Mouse (Mus musculus): ENCODE measurements around the gene Stx1a.
"Not testable (repeated sequence)": the region's sequence is repeated elsewhere in the genome, so short reads cannot be mapped to it uniquely, and the experiment has no call there.

The Stx1a gene

DNA sequence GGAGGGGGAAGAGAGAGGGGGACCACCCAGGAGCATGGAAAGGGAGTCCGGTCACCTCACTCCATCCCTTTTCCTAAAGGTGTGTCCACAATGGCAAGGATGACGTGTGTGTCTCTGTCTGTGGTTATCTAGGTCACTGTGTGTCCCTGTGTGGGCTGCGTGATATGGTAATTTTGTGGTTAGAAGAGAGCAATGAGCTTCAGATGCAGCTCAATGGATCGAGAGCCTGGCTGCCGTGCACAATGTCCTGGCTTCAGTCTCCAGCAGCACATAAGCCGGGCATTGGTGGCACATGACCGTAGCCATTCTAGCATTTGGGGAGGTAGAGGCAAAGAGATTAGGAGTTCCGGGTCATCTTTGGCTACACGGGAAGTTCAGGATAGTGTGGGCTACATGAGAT, 16.3 kb downstream of the Stx1a start:
- ATAC-seq (ENCODE audit: low TSS enrichment), result peak; percentile 28

DNA sequence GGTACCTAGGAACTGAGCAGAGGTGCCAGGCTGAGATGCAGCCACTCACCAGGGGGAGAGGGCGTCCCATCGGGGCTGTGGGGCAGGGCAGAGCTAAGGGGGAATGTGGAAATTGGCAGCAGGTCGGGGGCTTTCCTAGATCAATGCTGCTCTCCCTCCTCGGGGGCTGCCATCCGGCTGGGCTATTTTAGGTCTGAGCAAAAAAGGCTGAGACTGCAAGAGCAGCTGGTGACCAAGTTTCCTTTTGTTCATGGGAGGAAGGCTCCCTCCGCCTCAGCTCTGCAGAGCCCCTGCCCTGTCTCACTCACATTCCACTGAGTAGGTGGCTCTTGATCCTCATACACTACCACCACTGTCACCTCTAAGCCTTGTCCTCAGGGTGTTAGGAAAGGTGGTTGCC, 16.8 kb downstream of the Stx1a start:
- peak; percentile 36 for ATAC-seq (ENCODE audit: low TSS enrichment)

DNA sequence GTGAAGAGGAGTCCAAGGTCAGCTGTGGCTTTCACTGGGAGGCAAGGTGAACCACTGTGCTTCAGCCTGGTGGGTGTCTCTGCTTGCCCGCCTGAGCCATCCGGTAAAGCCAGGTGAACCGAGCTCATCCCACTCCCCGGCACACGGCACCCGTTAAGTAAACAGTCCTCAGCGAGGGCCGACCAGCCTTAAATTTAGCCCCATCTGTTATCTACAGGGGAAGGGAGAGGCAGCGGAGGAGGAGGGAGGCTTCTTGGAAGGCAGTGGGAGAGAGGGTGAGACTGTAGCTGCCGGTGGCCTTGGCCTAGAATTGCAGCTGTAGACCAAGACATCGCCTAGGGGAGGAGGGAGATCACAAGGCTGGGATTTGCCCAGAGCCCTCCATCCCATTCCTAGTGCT, 17.5 kb downstream of the Stx1a start:
- ATAC-seq (ENCODE audit: low TSS enrichment), result peak; percentile 42

DNA sequence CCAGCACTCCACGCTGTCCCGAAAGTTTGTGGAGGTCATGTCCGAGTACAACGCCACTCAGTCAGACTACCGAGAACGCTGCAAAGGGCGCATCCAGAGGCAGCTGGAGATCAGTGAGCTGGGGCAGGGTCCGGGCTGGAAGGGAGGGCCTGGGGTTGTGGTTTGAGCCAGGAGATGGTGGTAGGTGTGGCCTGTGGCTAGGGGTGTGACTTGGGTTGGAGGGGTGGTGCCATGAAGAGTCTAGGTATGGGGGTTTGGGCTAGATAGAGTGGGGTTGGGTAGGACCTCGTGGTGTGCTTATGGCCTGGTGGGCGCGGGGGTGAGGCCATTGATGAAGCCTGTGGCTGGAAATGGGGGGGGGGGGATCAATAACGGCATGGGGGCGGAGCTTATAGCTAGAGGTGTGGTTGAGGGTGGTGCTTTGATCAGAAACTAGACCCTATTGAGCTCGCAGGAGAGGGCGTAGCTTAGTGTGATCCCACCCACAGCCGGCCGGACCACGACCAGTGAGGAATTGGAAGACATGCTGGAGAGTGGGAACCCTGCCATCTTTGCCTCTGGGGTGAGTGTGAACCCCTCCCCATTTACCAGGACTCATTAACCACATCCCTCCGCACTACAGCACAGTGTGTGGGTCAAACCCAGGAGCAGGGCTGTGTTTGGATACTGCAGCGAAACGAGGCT, 19.0 kb downstream of the Stx1a start:
- no peak for ATAC-seq (ENCODE audit: low TSS enrichment)

DNA sequence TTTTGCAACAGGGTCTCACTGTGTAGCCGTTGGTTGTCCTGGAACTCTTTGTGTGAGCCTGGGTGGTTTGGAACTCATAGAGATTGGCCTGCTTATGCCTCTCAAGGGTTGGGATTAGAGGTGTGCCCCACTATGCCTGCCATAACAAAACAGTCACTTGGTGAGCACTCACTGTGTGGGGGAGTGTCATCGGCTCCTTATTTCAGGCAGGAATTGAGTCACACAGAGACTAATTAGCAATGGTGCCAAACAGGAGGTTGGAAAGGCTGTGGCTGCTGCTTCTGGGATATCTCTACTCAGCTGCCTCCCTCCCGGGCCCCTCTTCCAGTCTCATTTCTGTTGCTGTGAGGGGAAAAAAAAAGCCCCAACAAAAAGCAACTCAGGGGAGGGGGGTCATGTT, 21.3 kb downstream of the Stx1a start:
- peak; percentile 60; the same call in 1 of the 2 replicates for ATAC-seq (ENCODE audit: low TSS enrichment)

DNA sequence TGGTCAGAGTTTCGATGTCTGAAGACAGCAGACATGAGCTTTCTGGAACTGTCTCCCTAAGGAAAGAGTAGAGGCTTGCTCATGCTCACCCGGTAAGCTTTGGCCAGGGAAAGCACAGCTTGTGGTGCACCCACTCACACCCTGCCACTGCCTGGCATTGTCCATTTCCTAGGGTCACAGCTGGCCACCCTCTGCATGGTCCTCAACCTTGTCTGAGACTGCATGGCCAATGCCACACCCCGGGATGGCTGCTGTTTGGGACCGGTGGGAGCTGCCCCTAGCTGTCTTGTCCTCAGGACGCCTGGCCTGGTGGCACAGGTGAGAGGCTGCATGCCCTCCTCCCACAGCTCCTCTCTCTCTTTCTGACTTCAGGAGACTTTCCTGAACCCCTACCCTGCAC, 25.3 kb downstream of the Stx1a start:
- ATAC-seq (ENCODE audit: low TSS enrichment), result no peak

DNA sequence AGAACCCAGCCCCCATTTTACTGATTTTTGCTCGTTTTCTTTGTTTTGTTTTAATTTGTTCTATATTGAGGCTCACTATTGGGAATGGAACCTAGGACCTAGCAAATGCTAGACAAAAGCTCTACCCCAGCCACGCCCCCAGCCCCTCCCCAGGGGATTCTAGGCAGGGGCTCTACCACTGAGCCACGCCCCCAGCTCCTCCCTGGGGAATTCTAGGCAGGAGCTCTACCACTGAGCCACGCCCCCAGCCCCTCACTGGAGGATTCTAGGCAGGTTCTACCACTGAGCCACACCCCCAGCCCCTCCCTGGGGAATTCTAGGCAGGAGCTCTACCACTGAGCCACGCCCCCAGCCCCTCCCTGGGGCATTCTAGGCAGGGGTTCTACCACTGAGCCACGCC, 26.0 kb downstream of the Stx1a start:
- ATAC-seq (ENCODE audit: low TSS enrichment), result not testable (repeated sequence)

DNA sequence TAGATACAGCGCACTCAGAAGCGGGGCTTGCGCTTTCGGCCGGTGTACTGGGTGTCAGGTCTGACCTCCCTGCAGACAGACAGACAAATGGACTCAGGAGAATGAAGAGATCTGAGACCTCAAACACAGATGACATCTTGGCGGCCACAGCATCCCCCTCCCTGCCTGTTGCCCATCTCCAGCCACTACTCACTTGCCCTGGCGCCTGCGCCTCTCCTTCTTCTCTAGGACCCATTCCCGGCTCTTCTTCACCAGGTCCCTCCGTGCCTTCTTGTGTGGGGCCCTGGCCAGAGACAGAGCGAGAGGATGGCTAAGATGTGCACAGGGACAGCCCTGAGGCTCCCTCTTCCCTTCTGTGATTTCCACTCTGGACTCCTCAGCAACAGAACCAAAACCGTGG, 30.1 kb downstream of the Stx1a start:
- ATAC-seq (ENCODE audit: low TSS enrichment), result no peak

DNA sequence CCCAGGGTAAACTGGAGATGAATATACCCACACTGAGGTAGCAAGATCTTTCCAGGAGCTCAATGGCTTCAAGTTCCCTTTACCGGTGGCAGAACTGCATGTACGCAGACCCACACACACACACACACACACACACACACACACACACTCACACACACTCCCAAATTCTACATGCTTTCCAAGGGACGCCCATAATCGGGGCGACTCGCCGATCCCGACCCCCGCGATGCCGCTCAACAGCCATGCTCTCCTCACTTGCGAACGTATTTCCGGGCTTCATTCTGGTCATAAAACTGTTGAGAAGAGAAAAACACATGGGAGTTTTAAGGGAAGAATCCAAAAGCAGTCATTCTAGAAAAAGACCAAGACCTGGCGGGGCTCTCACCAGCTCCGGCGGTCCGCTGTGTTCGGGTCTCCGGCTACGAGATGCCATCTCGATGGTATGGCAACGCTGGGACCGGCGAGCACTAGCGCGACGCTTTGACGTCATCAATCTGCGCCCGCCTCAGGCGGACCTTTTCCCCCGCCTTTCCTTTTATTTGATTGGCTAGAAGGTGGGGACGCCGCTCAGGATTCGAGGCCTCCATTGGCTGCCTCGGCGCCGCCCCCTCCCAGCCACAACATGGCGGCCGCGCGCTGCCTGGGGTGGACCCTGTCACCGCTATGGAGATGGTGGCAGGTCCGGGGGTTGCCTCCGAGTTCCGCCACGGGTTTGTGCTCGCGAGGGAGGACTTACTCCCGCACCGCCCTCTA, 40.5 kb downstream of the Stx1a start, which contains the start of gene Dnajc30:
Gene Dnajc30, plus strand, starts transcription at position 574 of the 753 bp plus-strand sequence.
- ATAC-seq (ENCODE audit: low TSS enrichment), result peak; percentile 97

DNA sequence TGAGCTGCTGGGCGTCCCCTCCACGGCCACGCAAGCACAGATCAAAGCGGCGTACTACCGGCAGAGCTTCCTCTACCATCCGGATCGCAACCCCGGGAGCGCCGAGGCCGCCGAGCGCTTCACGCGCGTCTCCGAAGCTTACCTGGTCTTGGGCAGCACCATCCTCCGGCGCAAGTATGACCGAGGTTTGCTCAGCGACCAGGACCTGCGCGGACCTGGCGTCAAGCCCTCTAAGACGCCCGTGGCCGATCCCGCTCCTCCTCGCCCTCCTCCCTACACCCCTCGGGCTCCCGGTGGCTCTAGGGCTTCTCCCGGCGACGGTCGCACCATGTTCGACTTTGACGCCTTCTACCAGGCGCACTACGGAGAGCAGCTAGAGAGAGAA, 41.1 kb downstream of the Stx1a start:
- ATAC-seq (ENCODE audit: low TSS enrichment), result peak; percentile 33; the same call in 1 of the 2 replicates

DNA sequence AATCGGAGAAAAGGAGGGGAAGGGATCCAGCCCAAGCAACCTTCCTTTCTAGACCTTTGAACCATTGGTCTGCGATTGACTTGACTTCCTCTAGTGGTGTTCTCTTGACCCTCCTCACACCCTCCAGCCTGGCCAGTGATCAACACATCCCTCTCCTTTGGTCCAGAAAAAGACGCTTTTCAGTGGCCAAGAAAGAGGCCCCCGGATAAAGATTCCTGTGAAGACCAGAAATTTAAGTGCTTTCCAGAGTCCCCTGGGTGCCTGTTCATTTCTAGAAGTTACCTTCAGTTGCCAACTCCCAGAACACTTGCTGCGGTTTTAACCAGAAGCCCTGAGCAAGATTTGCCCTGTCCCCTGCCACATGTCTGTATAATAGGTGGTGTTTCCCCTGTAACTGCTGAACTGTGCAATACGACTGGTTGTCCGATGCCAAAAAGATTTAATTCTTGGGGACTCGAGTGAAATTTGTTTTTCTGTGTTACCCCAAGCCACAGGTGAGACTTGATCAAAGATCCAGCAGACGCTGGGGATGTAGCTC, 41.7 kb downstream of the Stx1a start, which contains the start of gene Bud23:
Gene Bud23, minus strand, starts transcription at position 51 of the 538 bp plus-strand sequence.
- ATAC-seq (ENCODE audit: low TSS enrichment), result not testable (repeated sequence)

DNA sequence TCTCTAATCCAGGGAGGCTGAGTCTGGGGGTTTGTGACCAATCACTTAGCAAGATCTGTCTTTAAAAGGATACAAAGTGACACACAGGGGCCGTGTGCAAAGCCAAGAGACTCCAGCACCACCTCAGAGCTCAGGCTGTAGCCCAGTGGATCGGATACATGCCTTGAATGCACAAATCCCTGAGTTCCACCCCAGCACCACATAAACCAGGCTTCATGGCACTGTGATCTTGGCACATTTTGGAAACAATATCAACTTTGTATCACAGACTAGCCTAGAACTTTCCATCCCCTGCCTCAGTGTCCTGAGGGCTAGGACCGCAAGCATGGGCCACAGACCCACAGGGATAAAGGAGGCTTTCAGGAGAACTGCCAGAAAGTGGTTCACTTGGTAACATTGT, 42.7 kb downstream of the Stx1a start:
- ATAC-seq (ENCODE audit: low TSS enrichment), result no peak

DNA sequence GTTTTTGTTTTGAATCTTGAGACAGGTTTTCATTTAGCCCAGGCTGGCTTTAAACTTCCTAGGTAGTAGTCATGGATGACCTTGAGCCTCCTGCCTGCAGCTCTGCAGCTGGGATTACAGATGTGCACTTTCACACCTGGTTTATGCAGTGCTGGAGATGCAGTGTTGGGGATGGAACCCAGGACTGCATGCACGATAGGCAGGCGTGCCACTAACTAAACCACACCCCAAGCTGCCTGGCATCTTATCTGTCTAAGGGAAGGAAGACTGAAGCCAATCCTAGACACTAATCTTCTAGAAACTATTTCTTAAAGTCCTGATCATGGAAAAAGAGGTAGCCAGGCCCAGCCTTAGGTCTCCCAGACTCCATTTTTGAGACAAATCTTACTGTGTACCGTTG, 47.2 kb downstream of the Stx1a start:
- no peak for ATAC-seq (ENCODE audit: low TSS enrichment)

DNA sequence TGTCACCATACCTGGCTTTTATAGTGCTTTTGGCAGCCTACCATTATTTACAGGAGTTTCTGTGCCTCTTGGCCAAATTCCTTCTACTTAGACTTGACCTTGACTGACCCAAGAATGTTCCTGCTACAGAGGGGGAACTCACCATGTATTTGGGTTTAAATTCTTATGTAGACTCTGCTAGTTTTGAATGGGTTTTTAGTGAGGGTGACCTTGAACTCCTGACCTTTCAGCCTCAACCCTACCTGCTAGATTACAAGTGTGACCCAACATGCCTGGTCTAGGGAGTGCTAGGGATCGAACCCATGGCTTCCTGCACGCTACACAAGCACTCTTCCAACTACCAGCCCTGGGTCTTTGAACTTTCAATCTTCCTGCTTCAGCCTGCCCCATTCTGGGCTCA, 48.8 kb downstream of the Stx1a start:
- ATAC-seq (ENCODE audit: low TSS enrichment), result no peak

DNA sequence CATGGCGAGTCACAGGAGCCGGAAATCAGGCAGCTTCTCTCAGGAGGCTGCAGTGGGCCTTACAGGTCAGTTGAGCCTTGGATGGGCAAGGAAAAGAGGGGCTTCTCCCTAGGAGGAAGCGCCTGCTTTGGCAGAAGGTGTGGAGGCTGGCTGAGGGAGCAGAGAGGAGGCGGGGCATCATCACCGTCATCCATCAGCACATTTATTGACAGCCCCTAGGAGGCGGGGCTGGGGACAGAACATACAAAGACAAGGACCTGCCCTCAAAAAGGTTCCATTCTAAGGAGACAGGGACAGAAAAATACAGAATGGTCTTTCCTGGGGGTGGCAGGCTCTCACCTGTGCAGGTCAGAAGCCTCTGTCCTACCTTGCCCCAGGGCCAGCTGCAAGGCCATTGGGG, 49.4 kb downstream of the Stx1a start:
- ATAC-seq (ENCODE audit: low TSS enrichment), result no peak

DNA sequence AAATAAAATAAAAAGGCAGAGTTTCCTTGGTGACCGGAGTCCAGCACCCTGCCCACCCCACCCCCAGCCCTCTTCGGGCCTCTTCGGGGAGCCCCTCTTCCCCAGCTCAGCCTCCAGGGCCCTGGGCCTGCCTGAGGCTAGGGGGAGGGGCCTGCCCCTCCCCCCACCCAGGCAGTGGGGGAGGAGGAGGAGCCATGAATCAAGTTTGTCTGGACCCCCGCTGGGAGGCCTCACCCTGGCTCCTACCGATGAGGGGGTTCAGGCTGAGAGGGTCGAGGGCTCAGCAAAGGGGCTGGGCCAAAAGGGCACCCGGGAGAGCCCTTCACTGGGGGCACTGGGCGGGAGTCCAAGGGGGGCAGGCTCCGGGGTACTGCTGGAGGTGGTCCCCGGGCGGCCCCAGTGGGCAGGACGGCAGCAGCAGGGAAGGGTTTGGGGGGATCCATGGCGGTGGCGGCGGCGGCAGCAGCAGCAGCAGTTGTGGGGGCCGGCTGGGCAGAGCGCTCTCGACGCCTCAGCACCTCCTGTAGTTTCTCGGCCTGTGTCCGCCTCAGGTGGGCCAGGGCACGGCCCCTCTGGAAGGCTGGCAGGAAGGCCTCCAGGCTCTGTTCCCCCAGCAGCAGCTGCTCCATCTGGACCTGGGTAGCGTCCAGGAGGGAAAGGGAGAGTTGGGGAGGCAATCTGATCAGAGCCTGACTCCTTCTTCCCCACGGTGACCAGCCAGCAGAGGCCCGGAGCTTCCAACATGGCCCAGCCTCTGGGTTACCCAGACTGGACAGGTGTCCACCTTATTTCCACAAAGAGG, 50.3 kb downstream of the Stx1a start:
- ATAC-seq (ENCODE audit: low TSS enrichment), result no peak

DNA sequence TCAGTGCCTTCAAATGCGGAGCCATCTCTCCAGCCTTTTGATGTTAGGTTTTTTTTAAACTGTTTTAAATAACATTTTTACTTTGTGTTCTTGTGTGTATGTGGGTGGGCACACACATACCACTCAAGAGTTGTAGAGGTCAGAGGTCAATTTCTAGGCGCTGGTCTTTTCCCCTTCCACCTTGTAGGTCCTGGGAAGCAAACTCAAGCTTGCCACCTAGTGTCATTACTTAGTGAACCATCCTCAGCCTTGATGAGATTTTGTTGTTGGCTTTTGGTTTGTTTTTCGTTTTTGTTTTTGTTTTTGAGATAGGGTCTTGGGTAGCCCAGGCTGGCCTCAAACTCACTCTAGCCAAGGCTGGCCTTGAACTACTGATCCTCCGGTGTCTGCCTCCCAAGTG, 52.4 kb downstream of the Stx1a start:
- ATAC-seq (ENCODE audit: low TSS enrichment), result no peak

DNA sequence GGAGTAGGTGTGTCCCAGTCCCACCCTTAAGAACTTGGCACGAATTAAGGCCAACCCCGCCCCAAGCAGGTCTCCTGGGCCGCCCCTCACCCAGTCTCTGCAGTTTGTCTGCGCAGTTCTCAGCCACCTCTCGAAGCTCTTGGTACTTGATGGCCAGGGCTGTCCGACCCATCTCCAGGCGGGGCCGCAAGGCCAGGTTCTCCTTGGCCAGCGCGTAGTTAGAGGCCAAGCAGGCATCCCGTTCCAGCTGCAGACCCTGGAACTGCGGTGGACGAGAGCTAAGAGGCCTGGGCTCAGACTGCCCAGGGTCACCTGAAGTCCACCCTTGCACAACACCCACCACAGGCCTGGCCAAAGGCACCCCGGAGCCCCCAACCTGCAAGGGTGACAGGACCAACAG, 53.1 kb downstream of the Stx1a start:
- ATAC-seq (ENCODE audit: low TSS enrichment), result no peak

DNA sequence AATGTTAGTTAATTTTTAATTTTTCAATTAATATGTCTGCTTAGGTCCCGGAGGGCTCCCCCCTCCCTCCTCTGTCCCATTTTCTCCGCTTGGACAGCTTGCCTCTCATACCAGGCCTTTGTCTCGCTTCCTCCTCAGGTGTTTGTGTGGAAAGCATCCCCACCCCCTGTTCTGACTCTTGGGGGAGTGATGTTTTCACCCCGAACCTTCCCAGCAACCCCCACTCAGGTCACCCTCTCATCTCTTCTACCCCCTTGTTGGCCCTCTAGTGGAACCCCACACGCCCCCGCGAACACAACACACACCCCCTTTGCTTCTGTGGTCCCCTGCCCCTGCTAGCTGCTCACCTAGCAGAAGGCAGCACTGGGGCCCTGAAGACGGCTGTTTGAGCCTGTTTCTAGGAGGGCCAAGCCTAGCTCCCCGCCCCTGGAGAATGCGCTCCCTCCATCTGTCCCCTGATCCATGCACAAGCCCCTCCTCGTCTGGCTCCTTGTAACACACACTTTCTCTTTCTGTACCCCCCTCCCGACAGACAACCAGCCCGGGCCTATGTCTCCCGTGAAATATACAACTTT, 53.7 kb downstream of the Stx1a start:
- peak; percentile 24; the same call in 1 of the 2 replicates for ATAC-seq (ENCODE audit: low TSS enrichment)

DNA sequence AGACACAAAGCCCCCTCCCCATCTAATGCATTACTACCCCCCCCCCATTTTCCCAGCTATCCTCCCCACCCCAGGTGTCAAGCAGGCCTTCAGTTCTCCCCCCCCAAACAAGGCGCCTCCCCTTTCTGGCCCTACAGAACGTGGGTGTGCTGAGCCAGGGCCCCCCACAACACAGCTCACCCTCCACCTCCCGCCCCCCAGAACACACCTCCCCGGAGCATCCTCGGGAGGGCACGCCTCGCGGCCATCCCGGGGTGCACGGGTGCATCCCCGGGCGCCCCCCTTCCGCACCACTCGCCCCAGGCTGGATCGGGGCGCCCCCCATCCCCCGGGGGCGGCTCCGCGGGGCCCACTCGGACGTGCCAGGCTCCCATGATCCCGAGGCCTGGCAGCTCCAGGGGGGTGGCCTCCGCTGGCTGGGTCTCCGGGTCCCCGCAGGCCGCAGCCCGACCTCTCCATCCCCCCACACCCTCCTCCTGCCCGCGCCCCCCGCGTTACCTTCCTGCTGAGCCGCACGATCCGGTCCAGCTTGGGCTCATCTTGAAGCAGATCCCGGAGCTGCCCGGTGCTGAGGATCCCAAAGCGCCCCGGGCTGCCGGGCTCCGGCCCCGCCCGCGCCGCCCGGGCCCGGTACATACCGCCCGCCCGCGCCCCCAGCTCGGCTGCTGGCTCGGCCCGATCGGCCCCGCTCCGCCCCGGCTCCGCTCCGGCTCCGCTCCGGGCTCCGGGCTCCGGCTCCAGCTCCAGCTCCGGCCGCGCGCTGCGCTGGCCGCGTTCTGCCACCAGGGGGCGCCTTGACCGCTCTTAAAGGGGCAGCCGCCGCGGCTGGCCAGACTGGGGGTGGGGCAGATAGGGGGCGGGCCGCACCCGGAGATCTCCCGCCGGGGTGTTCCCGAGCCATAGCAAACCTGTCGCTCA, 54.5 kb downstream of the Stx1a start, which contains the start of gene Vps37d:
Gene Vps37d, minus strand, starts transcription at position 703 of the 918 bp plus-strand sequence.
- ATAC-seq (ENCODE audit: low TSS enrichment), result peak; percentile 84

DNA sequence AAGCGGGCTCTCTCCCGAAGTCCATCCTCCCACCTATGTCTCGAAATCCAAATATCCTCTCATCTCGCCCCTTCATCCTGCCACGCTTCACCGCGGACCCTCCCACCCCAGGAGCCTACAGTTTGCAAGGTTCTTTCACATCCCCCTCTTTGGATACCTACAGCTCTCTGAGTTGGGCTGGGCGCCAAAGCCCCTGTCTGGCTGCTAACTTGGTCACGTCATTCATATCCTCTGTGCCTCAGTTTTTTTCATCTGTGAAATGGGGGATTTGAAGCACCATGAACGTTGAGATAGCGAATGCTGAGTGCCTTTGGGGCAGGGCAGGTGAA, 55.2 kb downstream of the Stx1a start:
- ATAC-seq (ENCODE audit: low TSS enrichment), result no peak; the same call in 1 of the 2 replicates

Data from frontal cortex, adult (tissue).